8 mouse cellular contexts compared by ENCODE assay signal in genomic region chr2:77945596-77946485, GRCm38 (mm10). TPM values are rescaled to one million over a fixed set of nuclear protein-coding genes. Genes with fewer than 3 reads are reported as not detected.
DNase-seq lines count a peak whose midpoint lies in the region; ATAC-seq and TF ChIP-seq lines count a peak whose summit lies in the region.

Gene Cwc22, minus strand, starts transcription at chr2:77946375.

- DNase-seq in Patski (ENCODE audit: low read depth, low spot score): peak; percentile 72
- DNase-seq in cerebellum, postnatal 14 days: peak; percentile 96 to 98
- peak; percentile 78 to 84 for DNase-seq in frontal cortex, postnatal 14 days (ENCODE audit: low spot score in 2 of 2)
- DNase-seq in layer of hippocampus, postnatal 25 days (ENCODE audit: extremely low spot score in 1 of 2, low spot score in 1 of 2): peak; percentile 71 to 96
- peak; percentile 92 for DNase-seq in lung, postnatal 25 days (ENCODE audit: low spot score)
- peak; percentile 97 for DNase-seq in retina, embryonic 14.5 days (ENCODE audit: low spot score)
- DNase-seq in thymus, postnatal 4 days: peak; percentile 97

- in situ Hi-C loops in Patski (cut with MboI; ENCODE audit: low pct_unique_long_range_greater_than_20kb): no loop called here

- peak within 1 kb of the TSS; percentile 77 for H3K4me3 ChIP-seq in hindbrain, embryonic 13.5 days

- WGBS in hindbrain, embryonic 13.5 days: under 1% methylated on average over 54 of the region's 55 CpGs

- no peak for TF ChIP-seq CTCF in Patski (IDR thresholded peaks at IDR 0.05)

- peak within 1 kb of the TSS; percentile 82 for H3K4me2 ChIP-seq in hindbrain, embryonic 13.5 days

- H3K4me1 ChIP-seq in hindbrain, embryonic 13.5 days (replicated peaks): peaks cover 12% of the 10 kb centered on the region

- H3K9me3 ChIP-seq in hindbrain, embryonic 13.5 days: no peaks in the 10 kb centered on the region

- POLR2A ChIA-PET in Patski (lab: Charles Lee): no interaction called here

- H3K36me3 ChIP-seq in hindbrain, embryonic 13.5 days: no peaks in the 10 kb centered on the region

- peak within 1 kb of the TSS; percentile 92 for H3K9ac ChIP-seq in hindbrain, embryonic 13.5 days

- CTCF ChIA-PET in Patski (lab: Charles Lee): interaction anchor here (0.7 to 1.4 kb wide), 4 partner anchors 8 to 109 kb away, joined by 3 to 6 read pairs (median 4); no protein-coding TSS in a partner anchor

- peak; percentile 94 for ATAC-seq in Patski
- ATAC-seq in hindbrain, embryonic 13.5 days (ENCODE audit: low FRiP score): peak; percentile 94

- H3K27me3 ChIP-seq in Patski: no peaks in the 10 kb centered on the region
- H3K27me3 ChIP-seq in hindbrain, embryonic 13.5 days: no peaks in the 10 kb centered on the region

- H3K27ac ChIP-seq in hindbrain, embryonic 13.5 days: peak within 1 kb of the TSS; percentile 86

RNA-seq across cellular contexts. Expression of gene Cwc22, which starts in this region (rescaled TPM):
- polyA plus RNA-seq in Patski (2021): 36.6 TPM
- 23.5 and 24.6 TPM in 2 replicates for polyA plus RNA-seq in hindbrain, embryonic 13.5 days (2015; fragmentation: Nextera tagmentation; extraction: Ambion mirVana)
- 10 to 100 TPM; 26.3 to 27.9 TPM for total RNA-seq in layer of hippocampus, postnatal 25 days (2021)

Comparison
In these comparisons a context has a peak if more than half of its experiments do, and no peak if none do; other contexts are left out.
1. Peak in every context shown above with its lines: DNase-seq, ATAC-seq, H3K4me3 ChIP-seq and H3K27ac ChIP-seq.